Mouse (Mus musculus) cortical plate, adult 2 months (tissue): ENCODE results near the gene Psmd2. TPM values are rescaled to one million over a fixed set of nuclear protein-coding genes. Genes with fewer than 3 reads are reported as not detected.

Source experiments
- H3K27ac ChIP-seq: fragments of 200-500 bp; 2 replicates; pipeline ENCODE4 v1.5.1; 2012; ENCODE audit warnings: low read length, control low read depth, inconsistent platforms; ENCODE audit not compliant: insufficient read depth
- H3K4me1 ChIP-seq: fragments of 200-500 bp; 2 replicates; pipeline ENCODE4 v1.6.1; 2011; ENCODE audit warnings: low read length; ENCODE audit not compliant: control insufficient read depth, insufficient read depth
- H3K4me3 ChIP-seq: fragments of 200-500 bp; 2 replicates; pipeline ENCODE4 v1.5.1; 2011; ENCODE audit warnings: mild to moderate bottlenecking, low read length, control low read depth; ENCODE audit not compliant: insufficient read depth
- CTCF ChIP-seq: fragments of 200-500 bp; IDR thresholded peaks from 2 replicates; pipeline ENCODE4 v1.5.1; 2011; ENCODE audit warnings: mild to moderate bottlenecking, control low read depth, low read length; ENCODE audit not compliant: insufficient read depth; ENCODE audit errors: extremely low read depth
- POLR2A ChIP-seq: fragments of 200-500 bp; IDR thresholded peaks from 2 replicates; pipeline ENCODE4 v1.6.1; 2011; ENCODE audit warnings: mild to moderate bottlenecking, low read length, control low read depth; ENCODE audit not compliant: insufficient read depth; ENCODE audit errors: extremely low read depth
- polyA plus RNA-seq: library from polyadenylated mRNA; depleted of rRNA; stranded (reverse); fragments of >200 nt; gene quantifications from 2 replicates; pipeline ENCODE4 v1.2.3, GENCODE M21; 2012

Psmd2 gene
- polyA plus RNA-seq, 1 experiment = 173 TPM

DNA sequence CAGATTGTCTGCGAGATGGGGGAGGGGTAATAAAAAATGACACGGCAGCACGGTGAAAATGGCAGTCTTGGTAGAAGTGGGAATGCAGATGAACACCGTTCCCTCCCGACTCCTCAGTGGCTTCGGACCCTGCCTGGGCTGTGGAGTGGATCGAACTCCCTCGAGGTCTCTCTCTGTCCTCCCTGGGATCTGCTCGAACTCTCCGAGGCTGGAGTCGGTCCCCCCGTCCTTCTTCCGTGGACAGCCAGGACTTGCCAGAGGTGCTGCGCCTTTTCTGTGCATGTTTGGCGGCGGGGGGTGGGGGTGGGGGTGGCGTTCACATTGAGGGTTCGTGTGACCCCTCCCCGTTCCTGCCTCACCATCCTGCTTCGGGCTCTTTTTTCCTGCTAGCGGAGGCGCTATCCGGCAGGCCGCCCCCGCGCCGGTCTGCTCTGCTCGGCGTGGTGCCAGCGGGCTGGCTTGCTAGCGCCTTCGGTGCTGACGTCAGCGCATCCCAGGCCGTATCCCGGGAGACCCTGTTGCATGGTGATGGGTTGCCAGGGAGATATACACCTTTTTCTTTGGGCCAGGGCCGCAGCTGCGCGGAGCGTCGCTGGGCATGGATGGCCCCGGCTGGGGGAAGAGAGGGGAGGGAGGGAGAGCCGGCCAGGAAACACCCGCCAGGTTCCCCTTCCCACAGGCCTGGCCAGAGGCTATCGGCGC is 44.3 kb downstream of the Psmd2 start:
- H3K4me3 ChIP-seq = peak overlapping the region; percentile 75
- TF ChIP-seq CTCF (no peak), POLR2A (0 out of 2 replicates have a peak, but pooled peaks have one; percentile 19)
- peak overlapping the region; percentile 92 for H3K27ac ChIP-seq
- H3K4me1 ChIP-seq = 0 out of 2 replicates have a peak, but pooled peaks cover 2% of the 10 kb centered on the region

DNA sequence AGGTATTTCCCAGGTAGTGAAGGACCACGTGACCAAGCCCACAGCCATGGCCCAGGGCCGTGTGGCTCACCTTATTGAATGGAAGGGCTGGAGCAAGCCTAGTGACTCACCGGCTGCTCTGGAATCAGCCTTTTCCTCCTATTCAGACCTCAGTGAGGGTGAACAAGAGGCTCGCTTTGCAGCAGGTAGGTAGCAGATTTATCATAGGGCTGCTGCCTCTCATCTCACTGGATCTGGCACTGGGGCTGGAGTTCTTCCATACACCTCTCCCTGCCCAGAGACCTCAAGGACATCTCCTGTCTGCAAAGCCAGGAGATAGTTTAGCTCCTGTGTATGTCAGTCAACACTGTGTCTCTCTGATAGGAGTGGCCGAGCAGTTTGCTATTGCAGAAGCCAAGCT is 47.8 kb downstream of the Psmd2 start:
- Histone ChIP-seq H3K4me3 (no peak overlapping the region), H3K27ac (no peak overlapping the region), H3K4me1 (0 out of 2 replicates have a peak, but pooled peaks cover 2% of the 10 kb centered on the region)
- TF ChIP-seq CTCF (no peak), POLR2A (no peak)

DNA sequence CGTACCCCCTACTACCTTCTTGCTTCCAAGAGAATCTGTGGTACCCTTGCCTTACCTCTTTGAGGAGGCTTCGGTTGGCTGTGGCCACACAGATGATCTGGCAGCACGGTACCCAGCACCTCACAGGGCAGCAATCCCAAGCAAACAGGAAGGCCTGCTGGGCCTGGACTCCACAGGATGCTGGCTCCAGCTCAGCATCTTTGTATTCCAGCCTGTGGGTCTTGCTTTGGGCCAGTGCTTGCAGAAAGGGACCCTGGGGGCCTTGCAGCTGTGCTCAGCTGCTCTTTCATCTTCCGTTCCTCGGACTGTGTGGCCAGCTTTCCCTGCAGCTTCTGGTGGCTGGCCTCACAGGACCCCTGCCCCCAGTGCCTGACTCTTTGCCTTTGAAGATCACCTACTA is 48.6 kb downstream of the Psmd2 start:
- Histone ChIP-seq H3K27ac (no peak overlapping the region), H3K4me3 (no peak overlapping the region), H3K4me1 (0 out of 2 replicates have a peak, but pooled peaks cover 2% of the 10 kb centered on the region)
- no peak for TF ChIP-seq POLR2A
- TF ChIP-seq CTCF = no peak

DNA sequence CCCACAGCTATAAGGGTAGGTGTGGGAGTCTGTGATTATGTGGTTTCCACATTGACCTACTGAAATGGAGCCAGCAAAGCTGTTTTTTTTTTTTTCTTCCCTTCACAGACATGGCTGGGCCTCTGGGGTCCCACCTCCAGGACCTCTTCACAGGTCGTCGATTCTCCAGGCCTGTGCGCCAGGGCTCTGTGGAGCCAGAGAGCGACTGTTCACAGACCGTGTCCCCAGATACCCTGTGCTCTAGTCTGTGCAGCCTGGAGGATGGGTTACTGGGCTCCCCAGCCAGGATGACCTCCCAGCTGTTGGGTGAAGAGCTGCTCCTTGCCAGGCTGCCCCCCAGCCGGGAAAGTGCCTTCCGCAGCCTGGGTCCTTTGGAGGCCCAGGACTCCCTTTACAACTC is 49.9 kb downstream of the Psmd2 start:
- no peak for TF ChIP-seq CTCF
- no peak for TF ChIP-seq POLR2A
- Histone ChIP-seq H3K27ac (0 out of 2 replicates have a peak overlapping the region, but pooled peaks have one; percentile 43), H3K4me3 (no peak overlapping the region), H3K4me1 (0 out of 2 replicates have a peak, but pooled peaks cover 2% of the 10 kb centered on the region)

DNA sequence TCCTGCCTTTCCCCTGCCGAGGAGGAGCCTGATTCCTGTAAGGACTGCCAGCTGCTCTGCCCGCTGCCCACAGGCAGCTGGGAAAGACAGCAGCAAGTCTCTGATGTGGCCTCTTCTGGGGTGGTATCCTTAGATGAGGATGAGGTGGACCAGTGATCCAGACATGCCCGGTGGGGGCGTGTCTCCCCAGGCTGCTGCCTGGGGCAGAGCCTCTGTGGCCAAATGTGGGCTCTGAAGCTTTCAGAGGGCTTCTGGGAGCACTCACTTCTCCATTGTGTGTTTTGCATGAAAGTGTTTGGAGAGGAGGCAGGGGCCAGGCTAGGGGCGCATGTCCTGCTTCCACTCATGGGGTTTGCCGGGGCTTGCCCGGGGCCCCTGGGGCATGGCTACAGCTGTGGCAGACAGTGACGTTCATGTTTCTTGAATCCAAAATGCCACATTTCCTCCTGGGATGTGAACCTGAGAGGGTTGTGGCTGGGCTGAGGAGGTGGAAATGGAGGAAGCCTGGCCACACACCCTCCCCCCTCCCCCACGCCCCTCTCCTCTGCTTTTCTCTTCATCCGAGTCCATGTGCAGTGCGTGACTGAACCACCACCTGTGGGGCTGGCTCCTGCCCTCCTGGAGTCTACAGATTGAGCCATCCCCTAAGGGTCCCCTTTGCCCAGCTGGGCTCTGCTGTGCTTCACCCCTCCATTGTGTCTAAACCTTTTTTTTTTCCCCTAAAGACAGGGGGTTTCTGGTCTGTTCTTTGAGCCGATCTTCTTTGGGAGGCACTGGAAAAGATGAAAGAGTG is 50.5 kb downstream of the Psmd2 start:
- Histone ChIP-seq H3K4me1 (0 out of 2 replicates have a peak, but pooled peaks cover 2% of the 10 kb centered on the region), H3K4me3 (no peak overlapping the region), H3K27ac (0 out of 2 replicates have a peak overlapping the region, but pooled peaks have one; percentile 43)
- TF ChIP-seq CTCF (no peak), POLR2A (no peak; the same call in 1 of the 2 replicates)

DNA sequence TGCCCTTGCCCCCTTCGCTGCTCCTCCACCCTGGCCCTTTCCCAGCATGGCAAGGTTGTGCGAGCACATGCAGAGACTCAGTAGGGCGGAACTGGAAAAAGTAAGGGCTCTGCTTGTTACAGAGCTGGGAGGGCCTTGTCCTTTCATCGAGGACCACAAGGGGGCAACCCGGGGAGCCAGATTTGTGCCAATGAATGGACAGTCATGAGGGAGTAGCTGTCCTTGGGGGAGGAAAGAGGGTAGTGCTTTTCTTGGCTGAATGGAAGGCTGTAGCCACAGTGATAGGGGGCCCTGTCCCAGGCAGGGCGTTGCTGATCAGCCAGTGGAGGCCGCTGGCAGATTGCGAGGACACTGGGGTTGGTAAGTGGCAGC is 51.1 kb downstream of the Psmd2 start:
- TF ChIP-seq POLR2A (no peak), CTCF (peak; percentile 52)
- Histone ChIP-seq H3K27ac (no peak overlapping the region), H3K4me1 (0 out of 2 replicates have a peak, but pooled peaks cover 2% of the 10 kb centered on the region), H3K4me3 (no peak overlapping the region)

DNA sequence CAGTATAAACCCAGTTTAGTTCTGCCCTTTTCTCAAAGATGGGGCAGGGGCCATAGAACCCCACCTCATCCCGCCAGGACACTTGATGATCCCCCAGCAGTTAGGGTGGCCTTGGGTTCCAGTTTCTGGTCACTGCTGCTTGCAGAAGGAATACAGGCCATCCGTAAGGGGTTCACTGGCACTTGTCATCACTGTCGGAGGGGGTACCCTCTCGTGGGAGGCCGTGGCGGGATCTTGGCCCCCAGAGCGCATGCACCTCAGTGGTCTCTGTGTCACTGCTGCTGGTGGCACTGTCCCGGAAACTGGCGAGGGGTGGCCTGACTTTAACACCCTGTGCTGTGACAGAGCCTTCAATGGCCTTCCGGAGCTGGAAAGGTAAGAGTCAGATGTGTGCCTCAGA is 51.6 kb downstream of the Psmd2 start:
- Histone ChIP-seq H3K4me1 (0 out of 2 replicates have a peak, but pooled peaks cover 2% of the 10 kb centered on the region), H3K4me3 (no peak overlapping the region), H3K27ac (no peak overlapping the region)
- TF ChIP-seq CTCF (no peak), POLR2A (0 out of 2 replicates have a peak, but pooled peaks have one; percentile 35)

DNA sequence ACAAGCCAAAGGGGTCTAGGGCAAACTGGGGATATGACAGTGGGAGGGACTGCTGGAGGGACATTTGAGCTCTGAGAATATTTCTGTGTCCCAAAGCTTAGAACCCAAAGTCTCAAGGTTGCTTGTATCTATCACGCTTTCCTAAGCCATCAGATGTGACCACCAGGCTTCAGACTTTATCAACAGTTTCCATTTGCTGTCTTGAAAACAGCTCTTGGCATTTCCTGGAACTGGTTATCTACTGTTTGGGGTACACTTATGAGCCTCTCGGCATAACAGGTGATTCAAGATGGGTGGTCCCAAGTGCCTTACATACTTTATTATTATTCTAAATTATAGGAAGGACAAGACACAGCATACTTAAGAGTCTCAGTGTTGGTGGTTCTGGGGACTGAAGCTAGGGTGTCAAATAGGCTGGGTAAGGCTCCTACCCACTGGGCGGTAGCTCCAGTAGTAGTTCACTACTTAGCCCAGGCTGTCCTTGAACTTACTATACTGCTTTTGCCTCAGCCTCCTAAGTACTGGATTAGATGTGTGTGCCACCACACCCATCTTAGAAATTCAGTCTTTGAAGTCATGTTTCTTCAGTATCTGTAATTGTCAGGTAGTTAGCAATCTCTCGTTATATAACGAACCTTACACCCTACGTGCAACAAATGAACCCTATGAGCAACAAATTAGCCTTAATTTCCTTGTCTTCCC is 52.4 kb downstream of the Psmd2 start:
- TF ChIP-seq POLR2A (0 out of 2 replicates have a peak, but pooled peaks have one; percentile 3), CTCF (no peak)
- no peaks in the 10 kb centered on the region for H3K4me1 ChIP-seq
- no peak overlapping the region for H3K27ac ChIP-seq
- H3K4me3 ChIP-seq = no peak overlapping the region

DNA sequence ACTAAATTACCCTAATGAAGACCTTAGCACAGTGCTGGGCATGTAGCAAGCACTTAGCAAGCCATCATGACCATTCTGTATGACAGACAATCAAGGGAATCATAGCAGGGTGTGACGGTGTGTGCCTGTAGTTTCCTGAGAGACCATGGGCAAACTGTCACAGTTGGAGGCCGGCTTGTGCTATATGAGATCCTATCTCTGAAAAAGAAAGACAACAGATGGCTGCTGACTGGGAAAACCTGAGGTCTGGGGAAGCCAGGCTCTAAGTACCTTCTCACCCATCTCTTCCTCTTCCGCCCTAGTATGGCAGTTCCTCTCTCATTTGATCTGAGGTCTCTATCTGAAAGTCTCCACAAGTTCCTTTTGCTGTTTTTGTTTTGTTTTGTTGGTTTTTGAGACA is 54.3 kb downstream of the Psmd2 start:
- Histone ChIP-seq H3K4me3 (no peak overlapping the region), H3K27ac (0 out of 2 replicates have a peak overlapping the region, but pooled peaks have one; percentile 24), H3K4me1 (no peaks in the 10 kb centered on the region)
- TF ChIP-seq CTCF = no peak
